In genomic region chr3:60608952-60609403, GRCm38 (mm10) we compare ENCODE assay signal across 10 mouse cellular contexts.
DNase-seq lines count a peak whose midpoint lies in the region; ATAC-seq and TF ChIP-seq lines count a peak whose summit lies in the region.
"Had no signal": no experiment of that assay in that cellular context is flagged by ENCODE, and none has a peak within 500 bp of the region (broad histone marks: within the 10 kb centered on the region; RNA-seq: fewer than 3 reads in every experiment).

No protein-coding gene starts in this region.

- H3K4me1 ChIP-seq in ES-E14 (ENCODE audit: control insufficient read depth in 2 of 2, insufficient read depth in 2 of 2, low read length in 2 of 2, poor library complexity in 1 of 2): no peaks in the 10 kb centered on the region
- no peaks in the 10 kb centered on the region; the same call in 1 of the 2 replicates for H3K4me1 ChIP-seq in heart, embryonic 10.5 days
- H3K4me1 ChIP-seq: embryonic facial prominence, embryonic 15.5 days; limb, embryonic 15.5 days had no signal

- DNase-seq in layer of hippocampus, adult 2 months (ENCODE audit: low spot score in 2 of 2): peak; percentile 30 to 47
- DNase-seq in layer of hippocampus, postnatal 10 days (ENCODE audit: low spot score in 2 of 2): no peak
- DNase-seq in ES-E14 (ENCODE audit: low read depth, low spot score): no peak
- DNase-seq in c-Kit-negative CD71-positive TER-119-positive erythroid progenitor cells, embryonic 14.5 days (ENCODE audit: low read depth, low spot score): peak; percentile 47
- DNase-seq in splenic B cell, adult 2 months (ENCODE audit: low read depth, low spot score): peak; percentile 58
- no peak for DNase-seq in layer of hippocampus, adult 8-10 months (ENCODE audit: low spot score in 2 of 2)
- no peak for DNase-seq in heart, embryonic 10.5 days (ENCODE audit: low spot score)

- H3K27ac ChIP-seq in layer of hippocampus, adult 2 months: no peak overlapping the region
- no peak overlapping the region for H3K27ac ChIP-seq in ES-E14 (ENCODE audit: insufficient read depth, low read depth, low read length, poor library complexity, severe bottlenecking)
- no peak overlapping the region for H3K27ac ChIP-seq in heart, embryonic 10.5 days
- H3K27ac ChIP-seq: embryonic facial prominence, embryonic 15.5 days; limb, embryonic 15.5 days had no signal

- no peaks in the 10 kb centered on the region for H3K36me3 ChIP-seq in ES-E14 (ENCODE audit: control insufficient read depth, insufficient read depth, low read length, poor library complexity, severe bottlenecking)
- peaks cover 5% of the 10 kb centered on the region for H3K36me3 ChIP-seq in splenic B cell, adult 2 months (ENCODE audit: control insufficient read depth, insufficient read depth, low read length, poor library complexity, severe bottlenecking)
- peaks cover 11% of the 10 kb centered on the region for H3K36me3 ChIP-seq in heart, embryonic 10.5 days
- H3K36me3 ChIP-seq: embryonic facial prominence, embryonic 15.5 days had no signal

- 9% methylated on average over 2 of the region's 2 CpGs for WGBS in heart, embryonic 10.5 days

- no peaks in the 10 kb centered on the region for H3K27me3 ChIP-seq in splenic B cell, adult 2 months (ENCODE audit: control insufficient read depth, insufficient read depth, low read length, poor library complexity, severe bottlenecking)
- no peaks in the 10 kb centered on the region for H3K27me3 ChIP-seq in heart, embryonic 10.5 days (ENCODE audit: insufficient read depth, poor library complexity, severe bottlenecking)
- H3K27me3 ChIP-seq: embryonic facial prominence, embryonic 15.5 days; limb, embryonic 15.5 days had no signal

- peak; percentile 38 for ATAC-seq in inflammation-experienced regulatory T-cells, adult 6 months

- TF ChIP-seq CTCF in layer of hippocampus, adult 2 months (conservative IDR thresholded peaks at IDR 0.05): peak; percentile 90

- in situ Hi-C loops in ES-E14 (cut with MboI; ENCODE audit: low sequenced_read_pairs in 2 of 2, unreplicated experiment in 2 of 2): no loop called here

- H3K9ac ChIP-seq in ES-E14 (ENCODE audit: insufficient read depth, low read depth, low read length, poor library complexity, severe bottlenecking): no peak overlapping the region
- H3K9ac ChIP-seq: embryonic facial prominence, embryonic 15.5 days; limb, embryonic 15.5 days had no signal

- no peaks in the 10 kb centered on the region for H3K9me3 ChIP-seq in ES-E14 (ENCODE audit: control insufficient read depth, insufficient read depth, low read depth, low read length)
- H3K9me3 ChIP-seq in heart, embryonic 10.5 days: no peaks in the 10 kb centered on the region
- H3K9me3 ChIP-seq: embryonic facial prominence, embryonic 15.5 days; limb, embryonic 15.5 days had no signal

- no peak overlapping the region for H3K4me3 ChIP-seq in layer of hippocampus, adult 2 months
- no peak overlapping the region for H3K4me3 ChIP-seq in ES-E14 (ENCODE audit: insufficient read depth in 1 of 2, low read depth in 1 of 2, low read length in 2 of 2, poor library complexity in 1 of 2, severe bottlenecking in 1 of 2)
- H3K4me3 ChIP-seq in heart, embryonic 10.5 days: no peak overlapping the region
- H3K4me3 ChIP-seq: embryonic facial prominence, embryonic 15.5 days; limb, embryonic 15.5 days had no signal

TF ChIP-seq in ES-E14, 5 proteins besides CTCF, POLR2A, EP300 and RAD21:
- TF ChIP-seq MAFK (IDR thresholded peaks at IDR 0.05; ENCODE audit: insufficient read depth, low read depth, low read length) (0 out of 2 replicates have a peak, but pooled peaks have one; percentile 29), CHD2 (IDR thresholded peaks at IDR 0.05; ENCODE audit: low read depth, low read length) (no peak)

Comparison
In these comparisons a context has a peak if more than half of its experiments do, and no peak if none do; other contexts are left out.
1. DNase-seq: peak in layer of hippocampus, adult 2 months (2 of 2), c-Kit-negative CD71-positive TER-119-positive erythroid progenitor cells, embryonic 14.5 days (single experiment) and splenic B cell, adult 2 months (single experiment); none in layer of hippocampus, postnatal 10 days (0 of 2), ES-E14 (single experiment), layer of hippocampus, adult 8-10 months (0 of 2) and heart, embryonic 10.5 days (single experiment).